Mouse (Mus musculus) layer of hippocampus, adult 2 months (tissue): ENCODE data around the gene 1190007I07Rik. TPM values are rescaled to one million over a fixed set of nuclear protein-coding genes. Genes with fewer than 3 reads are reported as not detected.

Experiments
- total RNA-seq, 2 experiments: library from RNA; stranded (reverse); gene quantifications; 2 replicates each; pipeline ENCODE4 v1.2.3; 2021

The 1190007I07Rik gene
- total RNA-seq, 2 experiments from 2014 or later, result 21.7 to 23.1 TPM

Other genes with a start within 250 kb of the 1190007I07Rik start
- gene Gm1553, start 130.6 kb downstream of the 1190007I07Rik start, total RNA-seq, result not detected
- gene Tdg, start 6.6 kb upstream of the 1190007I07Rik start, total RNA-seq, result 10 to 100 TPM; 44.7 to 47.9 TPM
- 10 to 100 TPM; 17.9 to 18.6 TPM for gene Glt8d2, start 67.4 kb upstream of the 1190007I07Rik start, total RNA-seq
- 10 to 100 TPM; 46.7 to 51.5 TPM for gene Hcfc2, start 72.9 kb upstream of the 1190007I07Rik start, total RNA-seq
- gene Nfyb, start 140.9 kb upstream of the 1190007I07Rik start, total RNA-seq, result 10 to 100 TPM; 67.7 to 67.8 TPM
- gene Txnrd1, start 210.7 kb upstream of the 1190007I07Rik start, total RNA-seq, result 10 to 100 TPM; 53.1 to 54.0 TPM
- 1 to 10 TPM; 2.7 TPM for gene Eid3, start 243.4 kb upstream of the 1190007I07Rik start, total RNA-seq